Mouse (Mus musculus) cerebellum, adult 18-20 months (tissue): ENCODE data around the gene Pxn.
"Not testable (repeated sequence)": the region's sequence is repeated elsewhere in the genome, so short reads cannot be mapped to it uniquely, and the experiment has no call there.

Source experiments
- DNase-seq, 2 experiments: peaks; one replicate each; pipeline ENCODE4 v3.0.0; 2021

Gene Pxn

GRCm38 (mm10) chr5:115509790-115510689, 3.6 kb downstream of the Pxn start:
- no peak for DNase-seq

DNA sequence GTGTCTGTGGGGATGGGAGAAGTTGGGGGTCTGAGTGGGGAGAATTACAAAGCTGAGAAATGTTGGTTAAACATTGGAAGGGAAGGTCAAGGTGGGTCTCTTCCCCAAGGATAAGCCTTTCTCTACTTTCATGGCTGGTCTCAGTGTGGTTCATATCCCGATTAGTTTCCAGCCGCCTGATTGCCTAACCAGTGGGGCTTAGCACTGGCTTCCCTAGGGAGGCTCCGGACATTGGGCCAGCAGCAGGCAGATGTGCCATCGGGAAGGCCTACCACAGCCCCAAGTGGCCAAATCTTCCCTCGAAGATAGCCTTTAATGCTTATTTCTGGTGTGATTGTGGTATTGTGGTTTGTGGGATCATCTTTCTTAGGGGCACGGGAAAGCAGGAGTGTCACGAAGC, 5.9 kb downstream of the Pxn start:
- DNase-seq = no peak

DNA sequence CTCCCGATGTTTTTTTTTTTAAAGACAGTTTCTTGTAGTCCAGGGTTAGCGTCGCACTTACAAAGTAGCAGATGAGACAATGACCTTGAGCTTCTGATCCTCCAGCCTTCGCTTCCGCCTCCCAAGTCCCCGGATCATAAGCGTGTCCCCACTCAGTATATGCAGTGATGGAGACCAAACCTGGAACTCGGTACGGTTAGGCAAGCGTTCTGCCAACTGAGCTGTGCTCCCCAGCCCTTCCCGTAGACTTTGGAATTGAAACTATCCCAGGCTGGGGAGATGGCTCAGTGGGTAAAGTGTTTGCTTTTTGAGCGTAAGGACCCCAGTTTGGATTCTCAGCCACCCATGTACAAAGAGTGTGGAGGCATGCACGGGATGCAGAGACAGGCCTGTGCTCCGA, 6.8 kb downstream of the Pxn start:
- DNase-seq = no peak

- DNase-seq = no peak
Measured at GRCm38 (mm10) chr5:115513721-115514120, 7.2 kb downstream of the Pxn start.

GRCm38 (mm10) chr5:115514346-115514745, 7.9 kb downstream of the Pxn start:
- DNase-seq = no peak

- no peak for DNase-seq
Measured at GRCm38 (mm10) chr5:115514896-115515587, 8.6 kb downstream of the Pxn start.

DNA sequence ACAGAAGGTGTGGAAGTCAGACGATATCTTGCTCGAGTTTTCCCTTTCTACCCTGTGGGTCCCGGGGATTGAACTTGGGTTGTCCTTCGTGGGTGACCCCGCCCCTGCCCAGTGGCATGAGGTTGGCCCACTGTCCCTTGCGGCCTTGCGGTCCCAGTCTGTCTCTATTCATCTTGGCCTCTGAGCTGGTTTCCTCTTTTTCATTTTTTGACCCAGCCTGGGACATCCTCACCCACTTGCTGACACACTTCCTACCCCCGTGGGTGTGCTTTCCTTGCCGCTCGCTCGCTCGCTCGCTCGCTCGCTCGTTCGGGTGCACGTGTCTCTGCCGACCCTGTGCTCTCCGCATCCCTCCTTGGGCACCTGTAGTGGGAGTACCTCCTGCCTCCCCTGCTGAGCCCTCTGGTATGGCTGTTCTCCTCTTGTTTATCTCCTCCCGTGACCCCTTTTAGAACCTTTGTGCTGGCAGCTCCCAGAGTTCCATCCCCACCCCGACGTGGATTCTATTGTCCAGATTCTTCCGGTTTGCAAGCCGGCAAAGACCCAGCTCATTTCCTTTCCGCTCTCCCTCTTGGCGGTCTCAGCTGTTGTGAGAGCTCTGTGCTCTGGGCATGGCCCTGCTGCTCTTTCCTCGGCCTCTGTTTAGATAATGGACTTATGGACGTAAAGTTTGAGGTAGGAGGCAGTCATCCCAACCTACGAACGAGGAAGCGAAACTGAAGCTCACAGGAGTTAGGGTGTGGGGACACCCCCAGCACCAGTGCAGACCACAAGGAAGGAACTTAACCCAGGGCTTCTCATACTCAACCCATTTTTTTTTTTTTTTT, 9.8 kb downstream of the Pxn start:
- DNase-seq = no peak

- no peak for DNase-seq
Measured at GRCm38 (mm10) chr5:115516908-115517307, 10.4 kb downstream of the Pxn start.

DNA sequence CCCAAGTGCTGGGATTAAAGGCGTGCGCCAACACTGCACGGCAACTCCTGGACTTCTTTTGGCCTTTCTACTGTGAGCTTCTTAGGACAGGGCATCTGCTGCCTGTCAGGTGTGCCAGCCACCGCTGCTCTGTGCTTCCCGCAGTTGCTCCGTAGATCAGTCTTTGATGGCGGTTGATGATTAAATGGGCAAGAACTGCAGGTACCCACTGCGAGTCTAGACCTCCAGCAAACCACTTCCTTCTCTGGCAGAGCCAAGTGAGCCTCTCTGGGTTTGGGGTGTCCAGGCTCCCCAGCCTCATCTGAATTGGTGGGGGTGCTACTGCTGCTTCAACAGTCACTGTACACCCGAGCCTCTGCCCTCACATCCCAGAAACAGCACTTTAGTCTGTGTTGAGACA, 11.0 kb downstream of the Pxn start:
- no peak for DNase-seq

DNA sequence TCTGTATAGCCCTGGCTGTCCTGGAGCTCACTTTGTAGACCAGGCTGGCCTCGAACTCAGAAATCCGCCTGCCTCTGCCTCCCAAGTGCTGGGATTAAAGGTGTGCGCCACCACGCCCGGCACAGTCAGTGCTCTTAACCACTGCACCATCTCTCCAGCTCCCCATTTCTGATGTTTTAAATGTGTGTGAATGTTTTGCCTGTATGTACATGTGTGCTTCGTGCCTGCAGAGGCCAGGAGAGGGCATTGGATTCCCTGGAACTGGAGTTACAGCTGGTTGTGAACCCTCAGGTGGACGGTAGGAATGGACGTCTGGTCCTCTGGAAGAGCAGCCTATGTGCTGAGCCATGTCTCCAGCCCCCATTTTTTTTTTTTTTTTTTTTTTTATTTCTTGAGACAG, 11.7 kb downstream of the Pxn start:
- not testable (repeated sequence) for DNase-seq

DNA sequence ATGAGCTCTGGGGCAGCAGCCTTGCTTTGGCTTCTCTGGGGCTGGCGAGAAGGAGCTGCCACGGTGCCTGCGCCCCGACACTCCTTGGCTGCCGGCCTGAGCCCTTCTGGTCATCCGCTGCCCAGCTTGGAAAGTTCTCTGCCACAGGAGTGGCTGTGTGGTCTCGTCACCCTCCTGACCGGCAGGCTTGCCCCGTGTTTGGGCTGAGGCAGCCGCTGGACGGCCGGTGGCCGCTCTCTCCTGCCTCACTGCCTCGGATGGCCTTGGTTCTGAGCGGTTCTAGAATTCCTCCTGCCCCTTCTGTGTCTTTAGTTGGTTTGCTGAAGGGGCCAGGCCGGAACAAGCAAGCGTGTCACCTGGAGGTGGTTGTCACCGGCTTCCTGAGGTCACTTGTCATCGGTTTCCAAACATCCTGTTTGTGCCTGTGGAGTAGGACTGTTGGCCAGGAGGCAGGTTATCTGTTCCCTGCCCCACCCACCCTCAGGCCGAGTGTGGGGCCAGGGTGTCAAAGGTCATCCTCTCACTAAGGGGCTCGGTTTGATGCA, 13.9 kb downstream of the Pxn start:
- DNase-seq = peak; percentile 60 to 63

DNA sequence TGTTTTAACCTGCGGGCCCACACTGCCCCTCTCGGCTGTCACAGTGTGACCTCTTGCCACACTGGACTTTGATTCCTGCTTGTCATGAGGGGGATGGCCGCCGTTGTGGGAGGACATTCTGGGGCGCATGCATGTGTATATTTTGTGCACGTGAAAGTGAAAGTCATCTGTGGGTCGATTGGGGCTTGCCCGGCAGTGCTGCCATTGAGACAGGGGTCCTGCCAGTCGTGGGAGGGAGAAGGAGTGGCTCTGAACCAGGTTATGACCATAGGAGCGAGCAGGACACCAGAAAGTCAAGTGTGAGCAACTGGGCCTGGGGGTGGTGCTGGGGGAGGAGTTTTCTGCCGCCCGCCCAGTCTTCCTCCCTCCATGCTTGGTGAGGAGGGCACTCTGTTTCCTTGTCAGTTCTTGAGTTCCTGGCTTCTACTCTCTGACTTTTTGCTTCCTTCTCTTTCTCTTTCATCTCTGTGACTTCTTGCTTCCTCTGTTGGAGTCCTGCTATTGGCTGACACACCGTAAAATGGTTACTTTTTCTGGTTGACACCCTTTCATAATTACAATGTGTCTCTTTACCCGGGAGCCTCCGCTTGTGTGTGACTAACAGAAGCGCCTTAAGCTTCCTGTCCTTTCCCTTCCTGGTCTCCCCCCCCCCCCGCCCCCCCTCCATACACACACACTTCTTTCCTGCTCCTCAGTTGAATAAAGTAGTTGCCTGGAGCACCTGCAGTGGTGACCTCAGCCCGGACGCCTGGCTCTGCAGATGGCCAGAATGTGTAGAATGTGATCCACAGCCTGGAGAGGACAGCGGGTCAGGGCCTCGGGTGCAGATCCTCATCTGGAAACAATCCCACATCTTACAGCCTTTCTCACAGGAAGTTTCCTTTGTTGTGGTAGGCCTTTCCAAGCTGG, 15.3 kb downstream of the Pxn start:
- DNase-seq = no peak

DNA sequence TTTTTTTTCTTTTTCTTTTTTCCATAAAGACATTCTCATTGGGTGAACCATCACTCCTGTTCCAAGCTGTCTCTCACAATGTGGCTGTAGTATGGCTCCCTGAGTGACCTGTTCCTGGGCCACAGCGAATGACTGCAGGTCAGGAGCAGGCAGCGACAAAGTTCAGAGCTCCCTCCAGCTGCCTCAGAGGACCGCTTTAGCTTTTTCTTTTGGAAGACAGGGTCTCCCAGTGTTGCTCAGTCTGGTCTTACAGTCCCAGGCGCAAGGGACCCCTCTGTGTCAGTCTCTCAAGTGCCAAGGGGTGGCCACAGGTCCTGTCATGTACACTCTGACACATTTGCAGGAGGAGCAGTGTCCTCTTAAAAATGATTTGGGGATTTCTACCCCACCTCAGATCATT, 16.1 kb downstream of the Pxn start:
- DNase-seq = no peak

GRCm38 (mm10) chr5:115522981-115523499, 16.6 kb downstream of the Pxn start:
- DNase-seq = no peak

- DNase-seq = no peak
Measured at GRCm38 (mm10) chr5:115523971-115524370, 17.5 kb downstream of the Pxn start.

DNA sequence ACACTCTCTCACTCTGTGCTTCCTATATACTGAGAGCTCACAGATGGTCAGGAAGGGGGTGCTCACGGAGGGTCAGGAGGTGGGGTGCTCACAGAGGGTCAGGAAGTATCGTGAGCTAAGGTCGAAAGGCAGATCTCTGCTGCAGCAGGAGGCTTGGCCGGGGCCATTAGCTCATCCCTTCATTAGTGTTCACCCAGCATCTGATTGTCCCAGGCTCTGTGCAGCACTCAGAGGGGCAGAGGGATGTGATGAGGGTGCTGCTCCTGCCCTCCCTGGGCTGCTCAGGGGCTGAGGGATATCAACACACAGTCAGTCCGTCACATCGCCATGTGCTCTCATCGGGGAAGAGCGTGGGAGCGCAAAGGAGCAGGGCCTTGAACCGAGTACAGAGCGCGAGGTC, 18.0 kb downstream of the Pxn start:
- no peak for DNase-seq

DNA sequence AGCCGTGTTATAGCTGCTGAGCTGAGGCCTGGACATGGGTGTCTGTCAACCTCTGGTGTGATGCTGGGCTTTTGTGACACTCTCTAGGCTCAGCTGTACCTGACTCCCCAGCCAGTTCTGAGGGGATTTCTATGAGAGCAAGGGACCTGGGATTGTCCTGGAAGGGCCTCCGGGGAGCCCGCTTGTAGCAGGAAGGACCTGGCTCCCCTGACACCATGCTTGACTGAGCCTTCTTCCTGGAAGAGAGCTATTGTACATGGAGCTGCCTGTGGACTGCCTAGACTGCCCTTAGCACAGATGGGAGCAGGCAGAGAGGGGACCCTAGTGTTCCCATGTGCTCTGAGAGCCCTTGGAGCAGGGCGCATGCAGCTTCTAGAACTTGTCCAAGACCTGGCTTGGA, 18.9 kb downstream of the Pxn start:
- no peak for DNase-seq

DNA sequence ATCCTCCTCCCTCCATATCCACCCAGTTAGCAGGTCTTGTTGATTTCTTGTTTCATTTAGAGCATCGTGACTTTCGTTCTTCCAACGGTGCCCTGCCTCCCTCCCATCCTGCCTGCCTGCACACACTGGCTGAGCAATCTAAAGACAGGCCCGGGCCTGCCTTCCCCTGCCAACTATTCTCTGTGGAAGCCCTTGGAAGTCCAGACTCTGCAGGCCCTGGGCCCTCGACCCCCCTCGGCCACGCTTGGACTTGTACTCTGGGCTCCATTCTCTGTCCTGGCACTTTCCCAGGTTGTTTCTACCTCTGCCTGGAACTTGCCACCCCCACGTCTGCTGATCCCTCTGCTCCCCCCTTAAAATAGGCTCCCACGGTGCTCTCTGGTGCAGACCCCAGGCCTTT, 19.5 kb downstream of the Pxn start:
- no peak for DNase-seq

DNA sequence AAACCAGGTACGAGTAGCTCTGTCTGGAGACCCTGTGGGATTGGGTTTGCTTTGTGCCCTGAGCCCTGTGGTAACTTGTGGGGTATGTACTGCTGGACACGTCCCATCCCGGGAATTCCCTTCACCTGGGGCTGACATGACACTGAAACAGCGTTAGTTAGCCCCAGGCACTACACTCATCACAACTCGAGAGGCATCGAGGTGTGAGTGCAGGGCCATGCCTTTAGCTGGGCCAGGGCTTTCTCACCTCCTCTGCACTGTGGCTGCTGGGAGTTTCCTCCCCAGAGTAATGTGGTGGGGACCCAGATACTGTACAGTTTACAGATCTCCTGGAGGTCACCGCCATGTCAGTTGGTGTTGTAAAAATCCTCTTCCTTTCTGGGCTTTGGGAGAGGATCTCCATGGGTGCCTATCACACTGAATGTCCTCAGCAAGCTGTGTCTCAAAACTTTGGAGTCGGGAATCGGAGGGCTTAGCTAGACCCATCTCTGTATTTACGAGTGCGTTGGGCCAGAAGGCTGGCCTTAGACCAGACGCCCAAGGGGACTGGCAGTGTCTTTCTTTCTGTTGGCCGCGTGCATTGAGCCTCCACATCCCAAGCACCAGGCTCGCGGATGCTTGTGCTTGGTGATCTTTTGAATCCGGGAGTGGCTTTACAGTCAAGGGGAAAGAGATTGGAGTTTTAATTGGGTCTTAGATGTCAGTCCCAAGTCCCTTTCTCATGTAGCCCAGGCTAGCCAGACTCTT, 20.2 kb downstream of the Pxn start:
- no peak for DNase-seq

GRCm38 (mm10) chr5:115528128-115528527, 21.7 kb downstream of the Pxn start:
- DNase-seq = no peak

DNA sequence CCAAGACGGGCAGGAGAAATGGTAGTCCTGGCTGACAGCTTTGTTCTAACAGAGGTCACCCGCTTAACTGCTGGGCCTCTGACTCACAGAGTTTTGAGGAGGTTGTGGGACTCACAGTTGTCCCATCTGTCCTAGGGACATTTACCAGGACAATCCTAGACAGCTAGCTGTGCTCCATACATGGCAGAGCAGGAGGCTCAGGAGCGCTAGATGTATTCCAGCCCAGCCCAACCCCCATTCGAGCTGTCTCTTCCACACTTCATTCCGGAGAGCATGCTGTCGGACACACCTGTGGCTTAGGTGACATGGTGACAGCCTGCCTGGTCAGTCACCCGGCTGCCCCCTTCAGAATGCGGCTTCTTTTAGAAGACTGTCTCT, 22.9 kb downstream of the Pxn start:
- DNase-seq = no peak
